Mouse (Mus musculus) embryonic stem cell, embryonic (primary cell): ENCODE data around the gene Selenok.

Experiments
- CTCF ChIA-PET, 4 experiments: fragments of 300-600 bp in 2 of 4; fragments of 350-600 bp in 2 of 4; sonication (Branson Sonifier 250); formaldehyde crosslinking; loops; one replicate each; lab custom pipeline; 2022; ENCODE audit warnings: inconsistent platforms in 2 of 4; lab: Charles Lee
- POLR2A ChIA-PET, 4 experiments: fragments of 300-600 bp in 2 of 4; fragments of 350-600 bp in 2 of 4; sonication (Branson Sonifier 250); formaldehyde crosslinking; loops; one replicate each; lab custom pipeline; 2022; ENCODE audit warnings: antibody characterized with exemption in 4 of 4, inconsistent platforms in 1 of 4; lab: Charles Lee

Selenok gene

DNA sequence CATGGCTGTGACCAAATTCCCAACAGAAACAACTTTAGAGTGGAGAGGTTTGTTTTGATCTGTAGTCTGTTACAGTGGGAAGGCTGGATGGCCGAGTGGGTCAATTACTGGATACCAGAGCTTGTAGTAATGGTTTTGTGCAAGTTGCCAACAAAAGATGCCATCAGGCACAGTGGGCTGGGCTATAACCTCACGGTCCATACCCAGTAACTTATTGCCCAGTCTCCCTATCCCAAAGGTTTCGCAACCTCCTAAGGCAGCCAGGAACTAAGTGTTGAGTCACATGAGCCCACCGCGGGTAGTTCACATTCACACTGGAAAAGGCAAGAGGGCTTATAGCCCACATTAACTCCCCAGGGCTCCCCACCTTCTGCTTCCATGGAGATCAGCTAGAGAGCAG, 48.6 kb downstream of the Selenok start:
- CTCF ChIA-PET: no interaction called here

DNA sequence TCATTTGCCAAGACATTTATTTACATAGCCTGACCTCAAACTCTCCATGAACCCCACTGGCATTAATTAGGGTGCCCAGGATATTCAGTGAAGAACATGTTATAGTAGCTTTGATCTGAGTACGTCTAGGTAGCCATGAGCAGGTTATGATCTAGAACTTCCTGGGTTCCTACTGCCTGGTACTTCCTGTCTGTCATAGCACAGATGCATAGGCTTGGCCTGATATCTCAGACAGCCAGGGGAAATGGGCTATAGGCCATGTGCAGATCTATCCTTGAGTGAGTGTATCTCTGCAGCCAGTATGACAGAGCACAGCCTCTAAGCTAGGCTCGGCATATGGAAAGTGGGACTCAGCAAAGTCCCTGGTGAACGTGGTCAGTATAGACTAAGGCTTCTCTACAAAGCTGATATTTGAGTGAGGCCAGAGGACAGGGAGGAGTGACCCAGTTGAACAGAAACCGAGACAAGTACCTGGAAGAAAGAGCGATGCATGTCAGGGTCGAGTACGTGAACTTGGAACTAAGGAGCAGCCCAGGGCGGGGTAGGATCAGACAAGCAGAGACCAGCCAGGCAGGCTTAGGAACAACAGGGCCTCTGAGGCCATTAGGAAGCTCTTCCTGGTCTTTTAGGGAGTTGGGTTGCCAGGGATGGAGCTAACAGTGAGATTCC, 49.8 kb downstream of the Selenok start:
- CTCF ChIA-PET: no interaction called here

More for the DNA sequence above, 48.6 kb downstream of the Selenok start:
- POLR2A ChIA-PET: no interaction called here

DNA sequence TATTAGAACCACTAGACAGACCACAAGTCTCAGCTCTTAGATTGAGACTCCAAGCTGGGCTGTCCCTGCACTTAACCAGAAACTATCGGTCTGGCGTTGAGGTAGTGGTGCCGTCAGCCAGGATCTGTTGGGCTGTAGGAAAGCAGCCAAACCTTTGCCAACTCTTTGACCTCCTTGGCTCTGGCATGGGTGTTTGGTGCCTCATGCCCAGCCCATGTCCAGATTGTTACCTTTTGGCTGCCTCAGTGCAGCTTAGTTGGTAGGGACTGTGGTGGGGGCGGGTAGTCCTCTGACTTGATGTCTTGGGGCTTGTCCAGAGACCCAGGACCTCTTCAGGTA, 50.3 kb downstream of the Selenok start:
- CTCF ChIA-PET: no interaction called here
- POLR2A ChIA-PET: interaction anchor here in 1 of 4 experiments (0.8 to 1.3 kb wide), 2 partner anchors 11 to 23 kb away, joined by 3 to 5 read pairs; no protein-coding TSS in a partner anchor

More for the DNA sequence above, 49.8 kb downstream of the Selenok start:
- POLR2A ChIA-PET: interaction anchor here in 1 of 4 experiments (1.3 kb wide), 1 partner anchor 22 kb away, joined by 5 read pairs; no protein-coding TSS in a partner anchor

DNA sequence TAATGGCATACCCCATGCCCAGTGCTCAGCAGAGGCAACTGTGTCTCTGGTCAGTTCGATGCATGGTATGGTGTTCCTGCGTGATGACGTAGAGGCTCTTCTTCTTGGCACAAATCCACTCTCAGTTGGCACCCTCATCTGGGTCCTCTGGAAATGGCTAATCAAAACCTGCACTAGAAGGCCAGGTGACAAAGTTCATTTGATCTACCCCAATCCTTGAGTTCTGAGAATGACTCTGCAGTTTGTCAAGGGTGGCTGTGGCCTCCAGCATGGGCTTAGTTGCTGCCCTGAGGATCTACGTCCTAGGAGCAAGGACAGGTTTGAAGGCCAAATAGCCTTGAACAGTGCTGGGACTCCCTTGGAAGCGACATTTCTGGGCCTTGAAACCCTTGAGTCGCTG, 50.7 kb downstream of the Selenok start:
- POLR2A ChIA-PET: interaction anchor here in 1 of 4 experiments (0.8 to 1.3 kb wide), 2 partner anchors 11 to 23 kb away, joined by 3 to 5 read pairs; no protein-coding TSS in a partner anchor
- CTCF ChIA-PET: no interaction called here

DNA sequence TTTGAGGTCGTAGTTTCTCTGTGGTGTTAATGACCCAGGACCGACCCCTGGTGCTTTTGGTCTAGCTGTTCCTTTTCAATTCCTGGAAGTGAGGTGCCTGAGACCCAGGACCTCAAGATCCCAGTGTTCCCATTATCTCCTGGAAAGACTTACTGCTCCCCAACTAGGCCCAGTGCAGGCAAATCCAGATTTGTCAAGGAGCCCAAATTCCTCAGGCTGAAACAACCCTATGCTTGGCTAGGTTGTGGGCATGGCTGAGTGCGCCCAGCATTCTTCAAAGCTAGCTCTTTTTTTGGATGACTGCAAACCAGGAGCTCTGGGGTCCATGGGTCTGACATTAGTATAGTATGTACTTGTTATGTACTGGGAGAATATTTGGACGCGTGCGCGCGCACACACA, 51.3 kb downstream of the Selenok start:
- ChIA-PET CTCF (no interaction called here), POLR2A (interaction anchor here in 1 of 4 experiments (0.8 kb wide), 1 partner anchor 12 kb away, joined by 3 read pairs; no protein-coding TSS in a partner anchor)

DNA sequence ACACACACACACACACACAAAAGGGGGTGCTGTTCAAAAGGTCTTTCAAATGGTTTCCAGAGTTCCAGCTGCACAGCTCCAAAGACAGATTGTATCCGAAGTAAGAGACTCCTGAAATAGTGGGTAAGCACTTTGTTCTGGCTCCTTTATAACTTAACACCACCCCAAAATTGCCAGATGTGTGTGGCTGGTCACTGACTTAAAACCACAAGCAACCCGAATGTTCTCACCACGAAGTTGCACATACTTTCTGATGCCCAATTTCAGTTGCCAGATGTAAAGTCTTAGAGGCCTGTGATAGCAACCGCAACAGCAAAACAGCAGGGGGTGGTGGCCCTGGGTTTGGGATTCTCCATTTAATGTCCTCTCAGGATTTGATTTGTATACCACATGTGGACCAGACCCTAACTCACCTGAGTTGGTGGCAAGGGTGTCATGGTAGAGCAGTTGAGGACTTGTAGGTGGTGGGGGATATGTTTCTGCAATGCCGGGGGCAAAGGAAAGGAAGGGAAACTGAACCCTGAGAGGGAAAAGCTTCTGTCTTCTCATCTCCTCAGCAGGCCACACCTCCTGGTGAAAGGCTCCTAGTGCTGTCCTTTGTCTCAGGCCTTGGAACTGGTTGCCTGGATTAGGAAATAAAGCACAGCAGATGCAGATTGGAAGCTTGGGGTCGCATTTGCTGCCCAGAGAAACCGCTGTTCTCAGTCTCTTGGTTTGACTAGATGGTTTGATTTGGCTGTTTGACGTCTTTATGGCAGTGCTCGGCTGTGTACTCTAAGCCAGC, 51.9 kb downstream of the Selenok start:
- ChIA-PET CTCF (interaction anchor here in 1 of 4 experiments (0.7 kb wide), 1 partner anchor 84 kb away, joined by 3 read pairs; no protein-coding TSS in a partner anchor), POLR2A (interaction anchor here in 2 of 4 experiments (0.7 to 1.5 kb wide), 2 partner anchors 10 to 12 kb away, joined by 3 read pairs; no protein-coding TSS in a partner anchor)

DNA sequence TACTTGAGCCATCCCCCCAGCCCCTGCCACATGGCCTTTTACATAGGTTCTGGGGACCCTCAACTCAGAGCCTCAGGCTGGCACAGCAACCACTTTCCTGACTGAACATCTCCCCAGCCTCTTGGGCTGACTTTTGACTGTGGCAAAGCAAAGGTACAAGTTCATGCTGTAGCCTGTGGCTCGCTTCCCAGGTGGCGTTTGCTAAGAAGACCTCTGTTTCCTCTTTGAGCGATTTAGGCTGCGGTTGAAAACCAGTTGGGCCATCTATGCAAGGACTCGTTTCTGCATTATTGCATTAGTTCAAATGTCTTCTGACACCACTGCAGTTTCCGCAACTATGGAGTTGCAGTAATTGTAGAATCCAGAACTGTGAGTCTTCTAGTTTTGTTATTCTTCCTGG, 54.4 kb downstream of the Selenok start:
- CTCF ChIA-PET: no interaction called here
- POLR2A ChIA-PET: no interaction called here

DNA sequence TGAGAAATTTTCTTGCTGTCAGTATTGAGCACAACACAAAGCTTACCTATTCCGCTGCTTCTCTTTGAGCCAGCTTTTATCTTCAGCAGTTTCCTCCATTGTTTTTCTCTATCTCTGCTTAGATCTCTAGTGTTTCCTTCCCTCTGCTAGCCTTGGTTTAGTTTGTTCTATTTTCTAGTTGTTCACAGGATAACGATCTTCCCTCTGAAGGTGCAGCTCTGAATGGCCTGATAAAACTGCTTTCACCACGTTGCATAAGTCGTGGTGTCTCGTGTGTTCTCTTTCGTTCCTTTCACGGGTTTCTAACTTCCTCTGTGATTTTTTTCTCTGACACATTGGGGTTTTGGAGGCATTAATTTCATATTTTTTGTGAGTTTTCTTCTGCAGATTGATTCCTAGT, 56.3 kb downstream of the Selenok start:
- ChIA-PET POLR2A (no interaction called here), CTCF (interaction anchor here in 2 of 4 experiments (0.6 to 0.8 kb wide), 2 partner anchors 81 to 540 kb away, joined by 3 to 6 read pairs; no protein-coding TSS in a partner anchor)
